Mouse (Mus musculus) heart, postnatal 36 days (tissue): Measurements from ENCODE around the gene Mus81. TPM values are rescaled to one million over a fixed set of nuclear protein-coding genes. Genes with fewer than 3 reads are reported as not detected.
"Not testable (repeated sequence)": the region's sequence is repeated elsewhere in the genome, so short reads cannot be mapped to it uniquely, and the experiment has no call there.

ENCODE experiments used
- DNase-seq, 2 experiments: peaks; one replicate each; pipeline ENCODE4 v3.0.0; 2021 to 2022
- intact Hi-C: fragments of 180-260 bp; cut with DNase I; formaldehyde crosslinking; loops from one replicate; pipeline ENCODE4 v1.15.1; 2025
- total RNA-seq, 2 experiments: library from RNA; stranded (reverse); gene quantifications; 2 replicates each; pipeline ENCODE4 v1.2.3; 2021

Mus81 gene
- total RNA-seq, 2 experiments from 2014 or later, result 19.6 to 23.7 TPM

- DNase-seq, intact Hi-C loops: not testable (repeated sequence)
These were observed 5.1 kb upstream of the Mus81 start for GRCm38 (mm10) chr19:5493301-5493721.

GRCm38 (mm10) chr19:5492641-5493040, 4.4 kb upstream of the Mus81 start:
- no peak for DNase-seq
- intact Hi-C loops, result no loop called here

- DNase-seq, result peak; percentile 87 to 92
- intact Hi-C loops, result loop anchor here (2.0 kb wide), 1 partner anchor 20 kb away; the partner anchor contains the start of gene Snx32
These were observed 2.9 kb upstream of the Mus81 start for GRCm38 (mm10) chr19:5490898-5491708.

GRCm38 (mm10) chr19:5490313-5490897, 2.2 kb upstream of the Mus81 start, which contains the start of gene Cfl1:
Gene Cfl1 (plus strand): TSS chr19:5490455.
- DNase-seq, result peak; percentile 92
- intact Hi-C loops, result loop anchor here (2.0 kb wide), 1 partner anchor 20 kb away; the partner anchor contains the start of gene Snx32

GRCm38 (mm10) chr19:5489721-5490120, 1.5 kb upstream of the Mus81 start:
- intact Hi-C loops, result loop anchor here (2.0 to 5.0 kb wide), 3 partner anchors 21 to 122 kb away; partner anchors contain the start of genes Banf1, Eif1ad, Sart1 and Snx32
- DNase-seq, result not testable (repeated sequence)

- DNase-seq, result peak; percentile 94 to 96
- intact Hi-C loops, result loop anchor here (1.0 to 5.0 kb wide), 3 partner anchors 56 to 122 kb away; partner anchors contain the start of genes Banf1, Eif1ad and Sart1
These were observed 823 bp upstream of the Mus81 start for GRCm38 (mm10) chr19:5488878-5489571.

- no peak for DNase-seq
- intact Hi-C loops, result loop anchor here (2.0 to 5.0 kb wide), 3 partner anchors 22 to 119 kb away; partner anchors contain the start of genes Banf1, Eif1ad and Sart1
These were observed 1.4 kb downstream of the Mus81 start for GRCm38 (mm10) chr19:5486771-5487170.

GRCm38 (mm10) chr19:5486286-5486685, 1.9 kb downstream of the Mus81 start:
- intact Hi-C loops, result loop anchor here (2.0 to 5.0 kb wide), 3 partner anchors 21 to 119 kb away; partner anchors contain the start of genes Banf1, Eif1ad and Sart1

GRCm38 (mm10) chr19:5485821-5486220, 2.4 kb downstream of the Mus81 start:
- intact Hi-C loops, result loop anchor here (2.0 to 5.0 kb wide), 3 partner anchors 21 to 119 kb away; partner anchors contain the start of genes Banf1, Eif1ad and Sart1
- DNase-seq, result no peak

More at GRCm38 (mm10) chr19:5486286-5486685, 1.9 kb downstream of the Mus81 start:
- no peak for DNase-seq

GRCm38 (mm10) chr19:5485371-5485770, 2.8 kb downstream of the Mus81 start:
- DNase-seq, result no peak
- intact Hi-C loops, result loop anchor here (5.0 kb wide), 2 partner anchors 98 to 118 kb away; partner anchors contain the start of genes Banf1, Eif1ad and Sart1

GRCm38 (mm10) chr19:5484496-5484895, 3.7 kb downstream of the Mus81 start:
- intact Hi-C loops, result no loop called here
- no peak for DNase-seq

GRCm38 (mm10) chr19:5483386-5484359, 4.5 kb downstream of the Mus81 start:
- intact Hi-C loops, result no loop called here
- no peak for DNase-seq

- intact Hi-C loops, result no loop called here
- DNase-seq, result no peak
These were observed 6.8 kb downstream of the Mus81 start for GRCm38 (mm10) chr19:5481398-5481797.

GRCm38 (mm10) chr19:5480016-5480415, 8.2 kb downstream of the Mus81 start:
- DNase-seq, result no peak
- intact Hi-C loops, result no loop called here

GRCm38 (mm10) chr19:5477668-5478300, 10.4 kb downstream of the Mus81 start:
- no peak for DNase-seq
- intact Hi-C loops, result no loop called here

- intact Hi-C loops, result no loop called here
- DNase-seq, result no peak
These were observed 11.1 kb downstream of the Mus81 start for GRCm38 (mm10) chr19:5477004-5477667.

- DNase-seq, result no peak
- intact Hi-C loops, result no loop called here
These were observed 13.0 kb downstream of the Mus81 start for GRCm38 (mm10) chr19:5475069-5475714.
